Mouse (Mus musculus): ENCODE data around the gene Gfm1. TPM values are rescaled to one million over a fixed set of nuclear protein-coding genes. Genes with fewer than 3 reads are reported as not detected.

Gene Gfm1
- polyA plus RNA-seq (2015; fragmentation: Nextera tagmentation; extraction: Ambion mirVana), result 40.3 and 45.0 TPM in 2 replicates

GRCm38 (mm10) chr3:67429999-67430380 lies at the start of gene Gfm1:
TSS of gene Gfm1 (plus strand) at chr3:67430096.
- peak within 1 kb of the TSS; percentile 97 for H3K4me3 ChIP-seq (replicated peaks)
- under 1% methylated on average over 24 of the region's 24 CpGs for WGBS
- ATAC-seq (ENCODE audit: insufficient read depth, low FRiP score, low read depth), result peak; percentile 89

GRCm38 (mm10) chr3:67429338-67429998 lies 428 bp upstream of the Gfm1 start:
- Histone ChIP-seq H3K4me3 (replicated peaks) (peak overlapping the region; percentile 97), H3K4me1 (peaks cover 7% of the 10 kb centered on the region; the same call in 1 of the 2 replicates), H3K4me2 (peak overlapping the region; percentile 78), H3K27me3 (replicated peaks) (no peaks in the 10 kb centered on the region), H3K27ac (no peak overlapping the region), H3K9ac (no peak overlapping the region), H3K36me3 (peaks cover 8% of the 10 kb centered on the region; the same call in 1 of the 2 replicates), H3K9me3 (no peaks in the 10 kb centered on the region)
- peak; percentile 54 for ATAC-seq (ENCODE audit: insufficient read depth, low FRiP score, low read depth)
- 31% methylated on average over 8 of the region's 8 CpGs for WGBS

More at GRCm38 (mm10) chr3:67429999-67430380, at the start of gene Gfm1:
- Histone ChIP-seq H3K4me1 (peaks cover 7% of the 10 kb centered on the region; the same call in 1 of the 2 replicates), H3K27ac (no peak within 1 kb of the TSS), H3K36me3 (peaks cover 8% of the 10 kb centered on the region; the same call in 1 of the 2 replicates), H3K27me3 (replicated peaks) (no peaks in the 10 kb centered on the region), H3K9me3 (no peaks in the 10 kb centered on the region), H3K9ac (peak within 1 kb of the TSS; percentile 76), H3K4me2 (peak within 1 kb of the TSS; percentile 78)

- Histone ChIP-seq H3K9me3 (no peaks in the 10 kb centered on the region), H3K4me3 (replicated peaks) (no peak overlapping the region), H3K27ac (no peak overlapping the region), H3K4me2 (no peak overlapping the region), H3K9ac (no peak overlapping the region), H3K27me3 (replicated peaks) (no peaks in the 10 kb centered on the region), H3K36me3 (peaks cover 21% of the 10 kb centered on the region; the same call in 1 of the 2 replicates), H3K4me1 (peaks cover 7% of the 10 kb centered on the region; the same call in 1 of the 2 replicates)
- WGBS, result 90% methylated on average over 6 of the region's 6 CpGs
- no peak for ATAC-seq (ENCODE audit: insufficient read depth, low FRiP score, low read depth)
Observed at GRCm38 (mm10) chr3:67434011-67434410, 4.1 kb downstream of the Gfm1 start.

- Histone ChIP-seq H3K4me3 (replicated peaks) (no peak overlapping the region), H3K9me3 (no peaks in the 10 kb centered on the region), H3K27ac (no peak overlapping the region), H3K4me1 (no peaks in the 10 kb centered on the region), H3K27me3 (replicated peaks) (no peaks in the 10 kb centered on the region), H3K9ac (no peak overlapping the region), H3K36me3 (peaks cover 35% of the 10 kb centered on the region), H3K4me2 (no peak overlapping the region)
- WGBS, result 92% methylated on average over 2 of the region's 2 CpGs
- ATAC-seq (ENCODE audit: insufficient read depth, low FRiP score, low read depth), result no peak
Observed at GRCm38 (mm10) chr3:67447143-67447542, 17.2 kb downstream of the Gfm1 start.

- Histone ChIP-seq H3K27me3 (replicated peaks) (no peaks in the 10 kb centered on the region), H3K27ac (no peak overlapping the region; the same call in 1 of the 2 replicates), H3K9me3 (no peaks in the 10 kb centered on the region), H3K4me1 (no peaks in the 10 kb centered on the region), H3K36me3 (peaks cover 39% of the 10 kb centered on the region), H3K4me2 (no peak overlapping the region), H3K4me3 (replicated peaks) (no peak overlapping the region), H3K9ac (no peak overlapping the region)
- ATAC-seq (ENCODE audit: insufficient read depth, low FRiP score, low read depth), result no peak
- 92% methylated on average over 21 of the region's 21 CpGs for WGBS
Observed at GRCm38 (mm10) chr3:67449660-67450059, 19.8 kb downstream of the Gfm1 start.

- Histone ChIP-seq H3K4me2 (no peak overlapping the region), H3K4me3 (replicated peaks) (no peak overlapping the region), H3K9ac (no peak overlapping the region), H3K9me3 (no peaks in the 10 kb centered on the region), H3K36me3 (peaks cover 39% of the 10 kb centered on the region), H3K27me3 (replicated peaks) (no peaks in the 10 kb centered on the region), H3K27ac (no peak overlapping the region), H3K4me1 (no peaks in the 10 kb centered on the region)
- 77% methylated on average over 5 of the region's 5 CpGs for WGBS
- no peak for ATAC-seq (ENCODE audit: insufficient read depth, low FRiP score, low read depth)
Observed at GRCm38 (mm10) chr3:67450601-67451210, 20.8 kb downstream of the Gfm1 start.

GRCm38 (mm10) chr3:67459881-67460280 lies 30.0 kb downstream of the Gfm1 start:
- ATAC-seq (ENCODE audit: insufficient read depth, low FRiP score, low read depth), result no peak
- no peak overlapping the region for H3K9ac ChIP-seq
- H3K9me3 ChIP-seq, result no peaks in the 10 kb centered on the region
- peaks cover 19% of the 10 kb centered on the region for H3K36me3 ChIP-seq
- H3K4me3 ChIP-seq (replicated peaks), result no peak overlapping the region
- peaks cover 5% of the 10 kb centered on the region; the same call in 1 of the 2 replicates for H3K4me1 ChIP-seq
- H3K4me2 ChIP-seq, result no peak overlapping the region
- H3K27me3 ChIP-seq (replicated peaks), result no peaks in the 10 kb centered on the region
- no peak overlapping the region for H3K27ac ChIP-seq
- 92% methylated on average over 3 of the region's 3 CpGs for WGBS

- Histone ChIP-seq H3K9me3 (no peaks in the 10 kb centered on the region), H3K9ac (no peak overlapping the region), H3K4me2 (peak overlapping the region; percentile 83; the same call in 1 of the 2 replicates), H3K36me3 (peaks cover 14% of the 10 kb centered on the region), H3K27me3 (replicated peaks) (no peaks in the 10 kb centered on the region), H3K4me3 (replicated peaks) (no peak overlapping the region), H3K27ac (no peak overlapping the region), H3K4me1 (peaks cover 5% of the 10 kb centered on the region; the same call in 1 of the 2 replicates)
- ATAC-seq (ENCODE audit: insufficient read depth, low FRiP score, low read depth), result no peak
- WGBS, result 81% methylated on average over 7 of the region's 7 CpGs
Observed at GRCm38 (mm10) chr3:67462015-67462414, 32.1 kb downstream of the Gfm1 start.

- Histone ChIP-seq H3K4me1 (peaks cover 5% of the 10 kb centered on the region; the same call in 1 of the 2 replicates), H3K9ac (no peak overlapping the region), H3K4me2 (peak overlapping the region; percentile 83), H3K36me3 (peaks cover 10% of the 10 kb centered on the region), H3K9me3 (no peaks in the 10 kb centered on the region), H3K27ac (0 out of 2 replicates have a peak overlapping the region, but pooled peaks have one; percentile 26), H3K4me3 (replicated peaks) (peak overlapping the region; percentile 65), H3K27me3 (replicated peaks) (no peaks in the 10 kb centered on the region)
- ATAC-seq (ENCODE audit: insufficient read depth, low FRiP score, low read depth), result no peak; the same call in 1 of the 2 replicates
- WGBS, result 39% methylated on average over 10 of the region's 10 CpGs
Observed at GRCm38 (mm10) chr3:67462578-67462977, 32.7 kb downstream of the Gfm1 start.

- peaks cover 10% of the 10 kb centered on the region for H3K36me3 ChIP-seq
- peaks cover 5% of the 10 kb centered on the region; the same call in 1 of the 2 replicates for H3K4me1 ChIP-seq
- H3K4me3 ChIP-seq (replicated peaks), result peak overlapping the region; percentile 65
- no peak for ATAC-seq (ENCODE audit: insufficient read depth, low FRiP score, low read depth)
- 1% methylated on average over 12 of the region's 12 CpGs for WGBS
- no peaks in the 10 kb centered on the region for H3K27me3 ChIP-seq (replicated peaks)
- H3K27ac ChIP-seq, result peak overlapping the region; percentile 88
- H3K9ac ChIP-seq, result peak overlapping the region; percentile 58
- H3K9me3 ChIP-seq, result no peaks in the 10 kb centered on the region
- H3K4me2 ChIP-seq, result peak overlapping the region; percentile 83
Observed at GRCm38 (mm10) chr3:67463001-67463400, 33.1 kb downstream of the Gfm1 start.

GRCm38 (mm10) chr3:67463450-67464372 lies 33.8 kb downstream of the Gfm1 start, which contains the start of gene Lxn:
TSS of gene Lxn (minus strand) at chr3:67463926.
- peak within 1 kb of the TSS; percentile 65 for H3K4me3 ChIP-seq (replicated peaks)
- no peaks in the 10 kb centered on the region for H3K9me3 ChIP-seq
- WGBS, result under 1% methylated on average over 43 of the region's 43 CpGs
- peak; percentile 91 for ATAC-seq (ENCODE audit: insufficient read depth, low FRiP score, low read depth)
- H3K4me2 ChIP-seq, result peak within 1 kb of the TSS; percentile 83
- peaks cover 5% of the 10 kb centered on the region; the same call in 1 of the 2 replicates for H3K4me1 ChIP-seq
- H3K27me3 ChIP-seq (replicated peaks), result no peaks in the 10 kb centered on the region
- peaks cover 7% of the 10 kb centered on the region for H3K36me3 ChIP-seq
- peak within 1 kb of the TSS; percentile 88 for H3K27ac ChIP-seq
- peak within 1 kb of the TSS; percentile 58 for H3K9ac ChIP-seq
